Mouse (Mus musculus) lung, embryonic 15.5 days (tissue): ENCODE data around the gene Npc2. TPM values are rescaled to one million over a fixed set of nuclear protein-coding genes. Genes with fewer than 3 reads are reported as not detected.

Source experiments
- ATAC-seq: fragments of 200-750 bp; cut with Nextera tagmentation; 2 replicates; pipeline ENCODE4 v1.8.0; 2017; ENCODE audit warnings: moderate number of reproducible peaks, borderline replicate concordance; ENCODE audit not compliant: low FRiP score, low TSS enrichment; ENCODE audit errors: extremely low read depth
- H3K27ac ChIP-seq: fragments of 300-500 bp; sonication (generic); 2 replicates; pipeline ENCODE4 v1.5.1; 2015; ENCODE audit warnings: moderate library complexity, mild to moderate bottlenecking, inconsistent platforms
- H3K27me3 ChIP-seq: fragments of 300-500 bp; sonication (generic); 2 replicates; pipeline ENCODE4 v1.6.1; 2015; ENCODE audit warnings: inconsistent platforms
- H3K36me3 ChIP-seq: fragments of 300-500 bp; sonication (generic); 2 replicates; pipeline ENCODE4 v1.6.1; 2015; ENCODE audit warnings: inconsistent platforms
- H3K4me1 ChIP-seq: fragments of 300-500 bp; sonication (generic); 2 replicates; pipeline ENCODE4 v1.6.1; 2015; ENCODE audit warnings: inconsistent platforms
- H3K4me2 ChIP-seq: fragments of 300-500 bp; sonication (generic); 2 replicates; pipeline ENCODE4 v1.6.1; 2015; ENCODE audit warnings: inconsistent platforms, mild to moderate bottlenecking, moderate library complexity
- H3K4me3 ChIP-seq: fragments of 300-500 bp; sonication (generic); 2 replicates; pipeline ENCODE4 v1.5.1; 2015; ENCODE audit warnings: mild to moderate bottlenecking, inconsistent platforms
- H3K9ac ChIP-seq: fragments of 300-500 bp; sonication (generic); 2 replicates; pipeline ENCODE4 v1.6.1; 2015; ENCODE audit warnings: inconsistent platforms
- H3K9me3 ChIP-seq: fragments of 300-500 bp; sonication (generic); 2 replicates; pipeline ENCODE4 v1.6.1; 2016; ENCODE audit warnings: inconsistent platforms
- WGBS: fragments of 180-500 bp; shearing (Covaris S2); methylation state at CpG from one replicate; pipeline ENCODE4 v1.1.7; 2015; 5-methylcytosine and 5-hydroxymethylcytosine counted together
- polyA plus RNA-seq: library from polyadenylated mRNA; unstranded; fragments of >200 nt; fragmentation: Nextera tagmentation; extraction: Ambion mirVana; gene quantifications from 2 replicates; pipeline ENCODE4 v1.2.1, GENCODE M21; 2015

Gene Npc2
- polyA plus RNA-seq, 1 experiment from 2014 or later: 162 TPM

- Histone ChIP-seq H3K36me3 (peaks cover 53% of the 10 kb centered on the region), H3K27ac (no peak overlapping the region), H3K4me1 (no peaks in the 10 kb centered on the region), H3K4me3 (no peak overlapping the region), H3K4me2 (no peak overlapping the region), H3K27me3 (no peaks in the 10 kb centered on the region), H3K9me3 (no peaks in the 10 kb centered on the region), H3K9ac (no peak overlapping the region)
- WGBS: 67% methylated on average over 16 of the region's 16 CpGs
- no peak for ATAC-seq
Observed at GRCm38 (mm10) chr12:84755008-84755695, 17.8 kb downstream of the Npc2 start.

DNA sequence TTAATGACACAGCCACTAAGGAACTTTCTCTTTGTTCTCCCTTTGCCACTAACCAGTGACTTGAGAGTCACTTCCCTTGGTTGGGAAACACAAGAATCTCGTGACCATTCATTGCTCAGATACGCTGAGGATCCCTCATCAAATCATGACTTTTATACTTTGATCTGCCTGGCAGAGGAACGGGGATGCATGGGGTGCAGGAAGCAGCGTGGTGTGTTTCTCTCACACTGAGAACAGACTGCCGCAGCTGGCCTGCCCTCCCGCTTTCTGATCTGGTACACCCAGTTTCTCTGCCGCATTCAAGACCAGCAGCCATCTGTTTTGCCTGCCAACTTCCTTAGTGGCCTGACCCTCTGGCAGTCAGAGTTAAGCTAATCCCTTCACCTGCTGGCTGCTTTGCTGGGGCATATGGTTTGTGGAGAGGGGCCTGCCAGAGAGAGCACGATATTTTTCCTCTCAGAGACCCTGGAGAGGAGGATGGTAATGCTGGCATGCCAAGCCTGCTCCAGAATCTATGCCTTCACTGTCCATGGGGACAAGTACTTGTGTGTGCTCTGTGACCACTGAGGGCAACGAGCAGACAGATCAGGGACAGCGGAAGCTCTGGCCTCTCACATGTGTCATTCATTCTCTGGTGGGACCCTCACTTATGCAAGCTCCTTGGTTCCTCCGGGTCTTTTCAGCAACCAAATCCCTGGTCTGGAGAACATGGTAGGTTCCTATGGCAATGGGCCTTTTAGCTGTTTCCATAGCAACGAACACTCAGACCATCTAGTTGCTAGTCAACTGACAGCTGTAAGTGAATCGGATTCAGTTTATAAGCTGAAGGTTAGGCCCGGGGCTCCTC lies 20.6 kb downstream of the Npc2 start:
- H3K4me2 ChIP-seq: no peak overlapping the region
- H3K9me3 ChIP-seq: no peaks in the 10 kb centered on the region
- H3K4me3 ChIP-seq: no peak overlapping the region
- peaks cover 27% of the 10 kb centered on the region for H3K36me3 ChIP-seq
- no peaks in the 10 kb centered on the region for H3K27me3 ChIP-seq
- no peak for ATAC-seq
- H3K4me1 ChIP-seq: no peaks in the 10 kb centered on the region
- no peak overlapping the region for H3K9ac ChIP-seq
- no peak overlapping the region for H3K27ac ChIP-seq
- 39% methylated on average over 14 of the region's 14 CpGs for WGBS

DNA sequence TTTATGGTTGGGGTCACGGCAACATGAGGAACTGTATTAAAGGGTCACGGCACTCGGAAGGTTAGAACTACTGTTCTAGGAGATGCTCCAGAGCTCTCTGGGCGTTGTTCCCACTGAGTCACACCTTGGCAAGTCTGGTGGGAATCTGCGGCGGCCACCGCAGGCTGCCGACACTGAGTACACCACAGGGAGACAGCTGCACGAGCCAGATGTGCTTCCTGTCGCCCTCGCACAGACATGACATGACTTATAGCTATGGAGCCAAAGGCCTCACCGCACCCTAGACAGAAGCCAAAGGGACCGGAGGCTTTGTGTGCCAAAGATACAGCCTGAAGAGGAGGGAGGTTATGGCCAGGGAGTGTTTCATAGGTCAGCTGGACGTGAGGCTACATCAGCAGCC lies 22.3 kb downstream of the Npc2 start:
- Histone ChIP-seq H3K27me3 (no peaks in the 10 kb centered on the region), H3K27ac (no peak overlapping the region), H3K36me3 (peaks cover 10% of the 10 kb centered on the region; the same call in 1 of the 2 replicates), H3K9me3 (no peaks in the 10 kb centered on the region), H3K9ac (no peak overlapping the region), H3K4me1 (no peaks in the 10 kb centered on the region), H3K4me2 (no peak overlapping the region), H3K4me3 (no peak overlapping the region)
- WGBS: 39% methylated on average over 14 of the region's 14 CpGs
- ATAC-seq: no peak

DNA sequence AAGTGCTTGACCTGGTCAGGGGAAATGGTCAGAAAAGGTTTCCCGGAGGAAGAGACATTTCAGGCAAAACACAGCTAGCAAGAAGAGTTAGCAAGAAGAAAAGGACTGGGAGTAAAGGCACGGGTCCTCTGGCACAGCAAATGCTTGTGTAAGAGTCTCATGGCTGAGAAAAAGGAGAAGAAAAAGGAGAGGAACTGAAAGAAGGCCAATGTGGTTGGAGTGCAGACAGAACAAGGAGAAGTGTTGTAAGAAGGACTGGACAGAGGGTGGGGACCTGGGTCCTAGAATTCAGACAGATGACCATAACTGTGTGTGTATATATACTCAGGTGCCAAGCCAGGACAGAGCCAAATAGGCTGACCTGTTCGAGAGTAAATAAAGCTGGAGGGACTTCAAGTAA lies 24.8 kb downstream of the Npc2 start:
- no peak overlapping the region for H3K4me2 ChIP-seq
- no peaks in the 10 kb centered on the region for H3K4me1 ChIP-seq
- WGBS: 58% methylated on average over 3 of the region's 3 CpGs
- ATAC-seq: no peak
- H3K4me3 ChIP-seq: no peak overlapping the region
- no peak overlapping the region for H3K27ac ChIP-seq
- H3K27me3 ChIP-seq: no peaks in the 10 kb centered on the region
- no peaks in the 10 kb centered on the region for H3K9me3 ChIP-seq
- H3K9ac ChIP-seq: no peak overlapping the region
- no peaks in the 10 kb centered on the region for H3K36me3 ChIP-seq

GRCm38 (mm10) chr12:84745700-84746099 lies 27.3 kb downstream of the Npc2 start:
- ATAC-seq: no peak
- Histone ChIP-seq H3K27me3 (no peaks in the 10 kb centered on the region), H3K4me2 (no peak overlapping the region), H3K4me1 (no peaks in the 10 kb centered on the region), H3K9ac (no peak overlapping the region), H3K4me3 (no peak overlapping the region), H3K36me3 (no peaks in the 10 kb centered on the region), H3K9me3 (no peaks in the 10 kb centered on the region), H3K27ac (no peak overlapping the region)
- WGBS: 52% methylated on average over 4 of the region's 4 CpGs

GRCm38 (mm10) chr12:84743496-84743895 lies 29.5 kb downstream of the Npc2 start:
- WGBS: 76% methylated on average over 10 of the region's 10 CpGs
- no peak overlapping the region for H3K27ac ChIP-seq
- no peaks in the 10 kb centered on the region for H3K36me3 ChIP-seq
- H3K4me3 ChIP-seq: no peak overlapping the region
- H3K27me3 ChIP-seq: no peaks in the 10 kb centered on the region
- H3K9ac ChIP-seq: no peak overlapping the region
- H3K9me3 ChIP-seq: no peaks in the 10 kb centered on the region
- H3K4me1 ChIP-seq: no peaks in the 10 kb centered on the region
- H3K4me2 ChIP-seq: no peak overlapping the region
- no peak for ATAC-seq

DNA sequence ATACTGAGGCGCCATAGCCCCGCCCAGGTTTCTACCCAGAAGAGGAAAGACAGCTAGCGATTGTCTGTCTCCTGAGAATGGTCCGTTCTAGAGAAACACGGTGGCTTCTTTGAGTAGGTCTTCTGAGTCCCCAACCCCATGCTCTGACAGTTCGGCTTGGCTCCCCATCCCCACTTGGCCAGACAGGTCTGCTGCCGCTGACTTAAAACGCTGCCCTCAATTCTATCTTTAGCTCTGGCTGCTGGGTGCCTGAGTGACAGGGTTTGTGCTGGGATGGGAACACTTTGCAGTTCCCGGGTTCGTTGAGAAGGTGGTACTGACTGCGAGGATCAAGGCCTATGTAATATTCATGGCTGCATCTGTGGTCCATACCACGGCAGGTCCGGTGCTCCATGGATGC lies 39.6 kb downstream of the Npc2 start:
- 63% methylated on average over 13 of the region's 13 CpGs for WGBS

GRCm38 (mm10) chr12:84728421-84728820 lies 44.5 kb downstream of the Npc2 start:
- Histone ChIP-seq H3K9me3 (no peaks in the 10 kb centered on the region), H3K4me2 (no peak overlapping the region), H3K4me3 (no peak overlapping the region), H3K27ac (no peak overlapping the region), H3K27me3 (no peaks in the 10 kb centered on the region), H3K4me1 (no peaks in the 10 kb centered on the region), H3K9ac (no peak overlapping the region), H3K36me3 (no peaks in the 10 kb centered on the region)
- ATAC-seq: no peak
- WGBS: 90% methylated on average over 10 of the region's 10 CpGs

More for the DNA sequence above, 39.6 kb downstream of the Npc2 start:
- Histone ChIP-seq H3K36me3 (no peaks in the 10 kb centered on the region), H3K9ac (no peak overlapping the region), H3K4me2 (no peak overlapping the region), H3K27ac (no peak overlapping the region), H3K9me3 (no peaks in the 10 kb centered on the region), H3K4me1 (no peaks in the 10 kb centered on the region), H3K4me3 (no peak overlapping the region), H3K27me3 (no peaks in the 10 kb centered on the region)
- ATAC-seq: no peak

GRCm38 (mm10) chr12:84727434-84727833 lies 45.5 kb downstream of the Npc2 start:
- H3K4me2 ChIP-seq: no peak overlapping the region
- no peak overlapping the region for H3K4me3 ChIP-seq
- no peak for ATAC-seq
- no peaks in the 10 kb centered on the region for H3K4me1 ChIP-seq
- H3K9ac ChIP-seq: no peak overlapping the region
- no peak overlapping the region for H3K27ac ChIP-seq
- H3K27me3 ChIP-seq: no peaks in the 10 kb centered on the region
- H3K36me3 ChIP-seq: no peaks in the 10 kb centered on the region
- 34% methylated on average over 5 of the region's 5 CpGs for WGBS
- no peaks in the 10 kb centered on the region for H3K9me3 ChIP-seq

DNA sequence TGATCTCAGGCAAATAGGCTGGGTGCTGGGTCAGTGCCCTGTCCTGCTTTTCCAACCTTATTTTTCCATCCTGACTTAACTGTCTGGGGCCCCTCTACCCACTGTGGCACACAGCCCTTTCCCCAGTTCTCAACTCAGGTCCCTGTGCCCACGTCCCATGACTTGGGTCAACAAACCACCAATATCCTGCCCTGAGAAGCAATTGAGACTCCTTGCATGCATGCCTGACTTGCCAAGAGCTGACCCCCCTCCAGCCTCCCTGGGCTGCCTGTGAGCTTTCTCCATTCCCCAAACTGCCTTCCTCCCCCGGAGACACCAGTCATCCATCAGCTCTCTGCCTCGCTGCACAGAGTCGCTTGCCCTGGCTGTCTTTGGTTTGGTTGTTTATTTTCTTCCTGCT lies 46.0 kb downstream of the Npc2 start:
- ATAC-seq: no peak
- no peaks in the 10 kb centered on the region for H3K27me3 ChIP-seq
- H3K36me3 ChIP-seq: no peaks in the 10 kb centered on the region
- no peaks in the 10 kb centered on the region for H3K4me1 ChIP-seq
- WGBS: 11% methylated on average over 4 of the region's 4 CpGs
- H3K9me3 ChIP-seq: no peaks in the 10 kb centered on the region
- H3K27ac ChIP-seq: no peak overlapping the region
- H3K9ac ChIP-seq: no peak overlapping the region
- H3K4me3 ChIP-seq: no peak overlapping the region
- H3K4me2 ChIP-seq: no peak overlapping the region

- Histone ChIP-seq H3K27ac (no peak overlapping the region), H3K36me3 (no peaks in the 10 kb centered on the region), H3K4me1 (no peaks in the 10 kb centered on the region), H3K4me3 (no peak overlapping the region), H3K27me3 (no peaks in the 10 kb centered on the region), H3K4me2 (no peak overlapping the region), H3K9ac (no peak overlapping the region), H3K9me3 (no peaks in the 10 kb centered on the region)
- WGBS: 71% methylated on average over 4 of the region's 4 CpGs
- ATAC-seq: no peak
Observed at GRCm38 (mm10) chr12:84726391-84726790, 46.6 kb downstream of the Npc2 start.

DNA sequence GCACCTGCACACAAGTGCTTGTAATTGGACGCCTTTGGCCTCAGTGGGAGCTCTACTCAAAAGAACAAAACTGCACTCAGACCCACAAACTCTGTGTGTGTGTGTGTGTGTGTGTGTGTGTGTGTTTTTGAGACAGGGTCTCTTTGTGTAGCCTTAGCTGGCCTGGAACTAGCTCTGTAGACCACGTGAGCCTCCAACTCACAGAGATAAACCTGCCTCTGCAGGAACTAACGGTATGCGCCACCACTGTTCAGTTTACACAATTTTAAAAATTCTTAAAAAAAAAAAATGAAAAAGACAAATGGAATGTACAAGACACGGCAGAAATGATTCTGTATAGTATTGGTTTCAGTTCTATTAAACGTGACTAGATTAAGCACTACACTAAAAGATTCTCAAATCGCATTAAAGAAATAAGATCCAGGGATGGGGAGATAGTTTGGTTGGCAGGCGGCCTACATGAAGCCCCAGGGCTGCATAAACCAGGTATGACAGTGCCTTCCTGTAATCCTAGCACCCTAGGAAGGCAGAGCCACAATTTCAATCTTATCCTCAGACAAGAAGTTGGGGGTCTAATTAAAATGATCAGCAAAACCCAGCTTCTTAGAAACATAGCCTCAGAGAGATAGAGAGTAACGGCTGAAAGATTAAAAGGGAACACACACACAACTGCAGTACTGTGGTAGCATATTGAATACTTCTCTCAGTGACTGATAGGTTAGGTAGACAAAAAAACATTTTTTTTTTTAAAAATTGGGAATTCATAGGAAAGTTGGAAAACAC lies 54.3 kb downstream of the Npc2 start:
- 76% methylated on average over 9 of the region's 9 CpGs for WGBS
- ATAC-seq: no peak

More for the DNA sequence above, 54.3 kb downstream of the Npc2 start:
- Histone ChIP-seq H3K4me1 (no peaks in the 10 kb centered on the region), H3K4me3 (no peak overlapping the region), H3K4me2 (no peak overlapping the region), H3K36me3 (no peaks in the 10 kb centered on the region), H3K9ac (no peak overlapping the region), H3K27me3 (no peaks in the 10 kb centered on the region), H3K9me3 (no peaks in the 10 kb centered on the region), H3K27ac (no peak overlapping the region)
